Mouse (Mus musculus): ENCODE measurements around the gene Pde1b. TPM values are rescaled to one million over a fixed set of nuclear protein-coding genes. Genes with fewer than 3 reads are reported as not detected.

The Pde1b gene
- total RNA-seq (2023) = 32.6 TPM

DNA sequence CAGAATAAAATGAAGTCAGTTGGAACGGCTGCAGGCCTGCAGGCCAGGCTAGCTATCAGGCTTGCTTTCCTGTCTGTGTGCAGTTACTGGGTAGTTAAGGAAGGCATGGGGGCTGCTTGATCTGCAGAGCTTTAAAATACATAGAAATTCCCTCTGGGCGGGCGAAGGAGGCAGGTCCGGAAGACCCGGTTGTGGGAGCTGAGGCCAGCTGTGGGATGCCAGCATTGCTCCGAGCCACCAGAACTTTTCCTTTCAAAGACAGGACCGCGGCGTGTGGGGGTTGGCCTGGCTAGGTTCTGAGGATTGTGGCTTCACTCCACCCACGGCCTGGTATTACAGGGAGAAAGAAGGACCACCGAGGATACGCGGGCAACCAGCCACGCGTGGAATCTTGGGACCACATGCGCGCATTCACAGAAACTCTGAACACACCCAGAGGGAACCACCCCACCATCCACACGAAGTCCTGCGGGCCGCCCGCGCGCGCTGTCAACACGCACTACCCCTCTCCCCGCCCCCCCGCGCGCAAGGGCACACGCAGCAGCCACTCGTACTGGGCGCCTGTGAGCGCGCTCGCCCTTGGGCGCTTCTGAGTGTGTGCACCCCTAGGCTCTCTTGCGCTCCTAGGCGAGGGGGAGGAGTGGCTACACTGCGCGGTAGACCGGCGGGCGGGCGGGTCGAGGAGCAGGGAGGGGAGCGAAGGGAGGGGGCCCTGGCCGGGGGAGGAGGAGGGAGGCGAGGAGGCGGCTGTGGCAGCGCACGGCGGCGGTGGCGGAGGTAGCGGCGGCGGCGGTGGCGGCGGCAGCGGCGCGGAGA is at the start of gene Pde1b:
Gene Pde1b, plus strand, starts transcription at position 600 of the 816 bp plus-strand sequence.

DNA sequence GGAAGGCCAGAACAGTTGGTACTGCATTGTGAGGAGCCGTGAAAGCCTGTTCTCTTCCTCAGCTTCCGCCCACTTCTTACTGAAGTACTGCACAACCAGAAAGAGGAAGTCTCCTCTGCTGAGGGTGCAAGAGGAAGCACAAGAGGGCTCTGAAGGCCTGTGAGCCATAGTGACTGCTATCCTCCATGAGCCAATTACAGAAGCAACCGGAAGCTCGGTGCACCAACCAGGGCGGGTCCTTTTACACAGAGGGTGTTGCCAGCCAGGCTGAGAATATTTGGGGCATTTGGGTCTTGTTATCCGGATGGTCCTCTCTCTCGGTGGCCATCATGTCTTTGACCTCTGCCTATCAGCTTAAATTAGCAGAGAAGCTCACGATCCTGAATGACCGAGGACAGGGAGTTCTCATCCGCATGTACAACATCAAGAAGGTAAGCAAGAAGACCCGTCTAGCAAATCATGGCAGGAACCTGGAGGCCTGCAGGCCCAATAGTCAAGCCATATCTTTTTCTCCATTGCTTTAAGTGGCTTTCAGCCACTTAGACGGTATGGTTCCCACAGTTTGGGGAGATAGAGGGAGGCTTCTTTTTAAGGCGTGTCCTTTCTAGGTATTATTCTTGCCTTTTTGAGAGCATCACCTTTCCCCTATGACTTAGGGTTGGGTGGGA is 49.1 kb upstream of the Pde1b start, which contains the start of gene Nckap1l:
Gene Nckap1l, plus strand, starts transcription at position 244 of the 668 bp plus-strand sequence.

GRCm38 (mm10) chr15:103537822-103538213 is 35.0 kb downstream of the Pde1b start, which contains the start of gene Ppp1r1a:
Gene Ppp1r1a, minus strand, starts transcription at chr15:103538003.

GRCm38 (mm10) chr15:103564981-103565380 is 62.1 kb downstream of the Pde1b start, which contains the start of gene Glycam1:
Gene Glycam1, minus strand, starts transcription at chr15:103565081.

Other genes with a start within 250 kb of the Pde1b start
- 0.31 TPM for gene Nfe2, start 244.6 kb upstream of the Pde1b start, total RNA-seq (2023)
- gene Copz1, start 230.3 kb upstream of the Pde1b start, total RNA-seq (2023) = 80.4 TPM
- not detected for gene Gpr84, start 192.4 kb upstream of the Pde1b start, total RNA-seq (2023)
- gene Zfp385a, start 162.9 kb upstream of the Pde1b start, total RNA-seq (2023) = 1.9 TPM
- gene Itga5, start 136.3 kb upstream of the Pde1b start, total RNA-seq (2023) = 1.7 TPM
- gene Gtsf1, start 72.6 kb upstream of the Pde1b start, total RNA-seq (2023) = not detected
- not detected for gene Gtsf2, start 54.6 kb upstream of the Pde1b start, total RNA-seq (2023)
- 139 TPM for gene Nckap1l, start 49.2 kb upstream of the Pde1b start, total RNA-seq (2023)
- gene Ppp1r1a, start 35.0 kb downstream of the Pde1b start, total RNA-seq (2023) = not detected
- not detected for gene Glycam1, start 62.0 kb downstream of the Pde1b start, total RNA-seq (2023)

Measured in CD8-positive naive resting alpha-beta T cell, adult 57 days (primary cell).